Mouse (Mus musculus) urinary bladder, postnatal 25 days (tissue): ENCODE data around the gene Brd1.
A peak's percentile ranks its signal among the peaks of the same experiment; 100 is the strongest.
"Not testable (repeated sequence)": the region's sequence is repeated elsewhere in the genome, so short reads cannot be mapped to it uniquely, and the experiment has no call there.

ENCODE experiments used
- DNase-seq: peaks from one replicate; pipeline ENCODE4 v3.0.0; 2022; ENCODE audit warnings: low spot score

Brd1 gene

DNA sequence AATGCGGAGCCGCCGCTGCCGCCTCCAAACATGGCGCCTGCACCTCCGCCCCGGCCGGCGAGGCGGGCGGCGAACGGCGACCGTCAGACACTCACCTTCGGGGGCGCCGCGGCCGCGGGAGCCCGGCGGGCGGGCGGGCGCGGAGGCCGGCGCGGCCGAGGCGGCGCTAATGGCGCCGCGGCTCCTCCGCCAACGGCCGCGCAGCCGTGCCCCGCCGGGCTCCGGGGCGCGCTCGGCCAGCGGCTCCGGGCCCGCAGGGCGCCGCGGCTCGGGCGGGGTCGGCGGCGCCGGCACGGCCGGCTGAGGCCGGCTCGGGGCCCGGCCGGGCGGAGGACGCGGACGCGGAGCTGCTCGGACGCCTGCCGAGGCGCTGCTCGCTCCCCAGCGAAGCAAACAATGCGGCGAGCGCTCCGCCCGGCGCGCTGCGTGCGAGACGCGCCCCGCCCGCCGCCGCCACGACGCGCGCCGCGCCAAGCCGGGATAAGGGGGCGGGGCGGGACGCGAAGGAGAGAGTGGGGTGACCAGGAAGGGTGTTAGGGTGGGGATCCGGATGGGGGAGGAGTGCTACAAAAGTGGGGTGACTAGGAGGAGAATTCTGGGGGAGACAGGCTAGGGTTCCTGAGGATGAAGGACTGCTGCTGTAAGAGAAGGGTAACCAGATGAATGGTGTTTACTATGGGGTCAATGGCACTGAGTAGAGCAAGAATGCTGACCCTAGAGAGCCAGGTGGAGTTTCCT is at the start of gene Brd1:
Brd1 (minus strand) TSS at position 400 of the 738 bp plus-strand sequence.
- peak; percentile 83 for DNase-seq

- not testable (repeated sequence) for DNase-seq
Measured at GRCm38 (mm10) chr15:88774630-88775029, 40.6 kb upstream of the Brd1 start.

- no peak for DNase-seq
Measured at GRCm38 (mm10) chr15:88768537-88768936, 34.5 kb upstream of the Brd1 start.

DNA sequence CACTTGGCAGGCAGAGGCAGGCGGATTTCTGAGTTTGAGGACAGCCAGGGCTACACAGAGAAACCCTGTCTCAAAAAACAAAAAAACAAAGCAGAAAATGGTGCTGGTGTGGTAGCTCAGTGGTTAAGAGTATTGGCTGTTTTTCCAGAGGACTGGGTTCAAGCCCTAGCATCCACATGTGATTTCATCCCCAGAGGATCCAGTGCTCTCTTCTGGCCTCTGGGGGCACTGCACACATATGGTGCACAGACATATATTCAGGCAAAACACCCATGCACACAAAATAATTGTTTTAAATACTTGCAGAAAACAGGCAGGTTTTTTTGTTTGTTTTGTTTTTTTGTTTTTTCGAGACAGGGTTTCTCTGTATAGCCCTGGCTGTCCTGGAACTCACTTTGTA is 32.1 kb upstream of the Brd1 start:
- DNase-seq = not testable (repeated sequence)

DNA sequence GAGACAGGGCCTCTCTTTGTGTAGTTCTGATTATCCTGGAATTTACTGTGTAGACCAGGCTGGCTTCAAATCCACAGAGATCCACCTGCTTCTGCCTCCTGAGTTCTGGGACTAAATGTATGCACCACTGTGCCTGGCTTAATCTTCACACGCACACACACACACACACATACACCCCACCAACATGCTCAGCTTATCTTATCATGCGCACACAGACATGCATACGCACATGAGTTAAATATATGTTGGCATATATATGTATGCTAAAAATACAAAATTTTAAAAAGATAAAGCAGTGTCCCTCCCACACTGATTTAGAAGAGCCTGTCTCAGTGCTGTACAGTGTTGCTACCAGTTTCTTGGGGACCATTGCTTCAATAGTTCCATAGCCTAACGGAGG is 27.5 kb upstream of the Brd1 start:
- DNase-seq = no peak

- no peak for DNase-seq
Measured at GRCm38 (mm10) chr15:88758061-88758460, 24.0 kb upstream of the Brd1 start.

DNA sequence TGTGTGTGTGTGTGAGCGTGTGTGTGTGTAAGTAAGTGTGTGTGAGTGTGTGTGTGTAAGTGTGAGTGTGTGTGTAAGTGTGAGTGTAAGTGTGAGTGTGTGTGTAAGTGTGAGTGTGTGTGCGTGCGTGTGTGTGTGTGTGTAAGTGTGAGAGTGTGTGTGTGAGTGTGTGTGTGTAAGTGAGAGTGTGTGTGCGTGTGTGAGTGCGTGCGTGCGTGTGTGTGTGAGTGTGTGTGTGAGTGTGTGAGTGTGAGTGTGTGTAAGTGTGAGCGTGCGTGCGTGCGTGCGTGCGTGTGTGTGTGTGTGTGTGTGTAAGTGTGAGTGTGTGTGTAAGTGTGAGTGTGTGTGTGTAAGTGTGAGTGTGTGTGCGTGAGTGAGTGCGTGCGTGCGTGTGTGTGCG is 21.7 kb upstream of the Brd1 start:
- no peak for DNase-seq

DNA sequence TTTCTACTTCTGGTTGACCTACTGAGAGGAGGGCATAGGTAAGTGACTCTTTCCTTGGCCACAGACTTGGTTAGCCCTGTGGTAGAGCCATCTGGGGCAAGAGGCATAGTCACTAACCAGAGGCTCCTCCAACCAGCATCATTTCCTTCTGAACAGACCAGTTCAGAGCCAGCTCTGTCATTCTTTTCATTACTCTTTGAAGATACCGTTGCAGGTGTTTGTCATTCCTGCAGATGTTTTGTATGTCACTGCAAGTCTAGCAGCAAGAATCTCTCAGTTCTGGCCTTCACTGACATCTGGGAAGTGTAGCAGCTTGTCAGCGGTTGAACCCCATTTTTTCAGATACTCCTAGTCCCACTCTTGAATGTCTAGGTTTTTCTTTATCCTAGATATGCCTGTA is 20.9 kb upstream of the Brd1 start:
- no peak for DNase-seq

DNA sequence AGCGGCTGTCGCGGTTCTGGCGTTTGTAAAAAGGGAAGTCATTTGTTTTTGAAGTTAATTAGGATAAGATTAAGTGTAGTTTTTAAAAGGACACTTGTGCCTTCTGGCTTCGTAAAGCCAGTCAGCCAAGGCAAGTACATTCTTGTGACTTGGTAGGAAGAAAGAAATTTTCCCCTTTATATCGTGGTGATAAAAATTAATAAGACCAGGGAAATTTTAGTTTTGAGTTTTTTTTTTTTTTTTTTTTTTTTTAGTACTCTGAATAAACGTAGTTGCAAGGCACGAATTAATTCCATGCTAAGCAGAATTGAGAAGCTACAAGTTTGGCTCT is 18.3 kb upstream of the Brd1 start:
- no peak for DNase-seq

GRCm38 (mm10) chr15:88751564-88752402 is 17.8 kb upstream of the Brd1 start, which contains the start of gene Zbed4:
Gene Zbed4 (plus strand): TSS chr15:88751660.
- DNase-seq = peak; percentile 49

DNA sequence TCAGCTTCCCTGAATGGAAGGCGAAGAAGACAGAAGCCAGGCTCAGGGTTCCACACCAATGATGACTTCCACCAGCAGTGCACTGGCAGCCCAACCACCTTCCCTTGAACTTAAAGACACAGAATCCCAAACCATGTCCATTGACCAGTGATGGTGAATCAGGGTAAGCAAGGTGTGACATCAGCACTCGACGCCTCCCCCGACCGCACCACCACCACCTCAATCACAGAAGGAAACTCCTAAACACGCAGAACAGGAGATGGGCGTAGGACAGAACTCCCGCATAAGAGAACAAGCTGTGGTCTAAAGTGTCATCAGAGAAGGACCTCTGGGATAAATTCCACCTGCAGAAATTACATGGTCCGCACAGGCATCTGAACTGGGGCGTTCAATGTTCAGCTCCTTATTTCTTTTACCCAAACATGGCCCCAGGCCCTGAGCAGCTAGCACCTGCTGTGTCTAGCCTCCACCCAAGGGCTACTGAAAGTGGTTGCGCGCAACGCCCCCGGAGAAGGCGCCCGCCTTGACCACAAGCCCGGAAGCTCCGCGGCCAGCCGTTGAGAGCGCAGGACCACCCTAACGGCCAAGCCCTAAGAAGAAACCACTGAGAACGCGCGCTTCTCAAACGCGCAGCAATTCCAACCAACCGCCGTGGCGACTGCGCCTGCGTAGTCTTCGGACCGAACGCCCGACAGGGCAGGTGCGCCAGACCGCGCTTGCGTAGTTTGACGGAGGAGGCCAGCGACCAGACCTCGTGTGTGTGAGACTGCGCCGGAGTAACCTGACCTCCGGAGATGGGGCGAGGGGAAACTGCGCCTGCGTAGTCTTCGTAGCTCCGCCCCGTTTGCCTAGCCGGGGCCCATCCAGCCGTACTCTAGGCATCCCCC is 16.9 kb upstream of the Brd1 start:
- peak; percentile 96 for DNase-seq

DNA sequence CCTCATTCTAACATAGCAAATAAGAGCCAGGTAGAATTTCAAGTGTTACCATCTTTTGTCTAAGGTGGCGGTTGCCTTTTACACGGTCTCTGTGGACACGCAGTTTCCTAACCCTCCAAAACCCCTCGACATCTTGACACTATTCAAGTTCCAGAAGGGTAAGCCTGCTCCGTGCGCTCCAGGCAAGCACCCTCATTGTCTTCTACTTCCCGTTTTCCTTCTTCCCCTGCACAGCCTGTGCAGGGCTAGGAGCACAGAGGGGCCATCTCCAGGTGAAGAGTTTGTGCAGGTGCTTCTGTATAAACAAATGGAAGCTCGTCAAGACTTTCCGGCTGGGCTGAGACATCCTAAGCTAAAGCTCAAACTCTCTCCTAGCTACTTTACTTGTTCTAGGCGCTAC is 16.0 kb upstream of the Brd1 start:
- no peak for DNase-seq

- not testable (repeated sequence) for DNase-seq
Measured at GRCm38 (mm10) chr15:88749617-88750016, 15.6 kb upstream of the Brd1 start.

DNA sequence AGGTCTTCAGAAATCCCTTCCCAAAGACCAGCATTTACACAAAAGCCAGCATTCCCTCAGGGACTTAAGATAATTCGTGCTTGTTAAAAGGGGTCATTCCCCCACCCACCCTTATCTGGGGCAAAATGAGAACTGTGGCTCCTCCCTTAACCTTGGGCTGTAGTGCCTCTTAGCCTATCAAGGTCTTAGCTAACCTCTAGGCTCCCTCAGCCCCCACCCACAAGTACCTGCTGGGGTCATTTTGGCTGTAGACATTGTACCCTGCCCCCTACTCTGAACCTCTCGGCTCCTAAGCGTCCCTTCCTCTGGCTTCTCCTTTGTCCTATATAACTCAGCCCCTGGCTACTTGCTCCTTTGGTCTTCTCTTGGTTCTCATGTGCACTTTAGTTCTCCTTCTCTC is 11.9 kb upstream of the Brd1 start:
- no peak for DNase-seq

DNA sequence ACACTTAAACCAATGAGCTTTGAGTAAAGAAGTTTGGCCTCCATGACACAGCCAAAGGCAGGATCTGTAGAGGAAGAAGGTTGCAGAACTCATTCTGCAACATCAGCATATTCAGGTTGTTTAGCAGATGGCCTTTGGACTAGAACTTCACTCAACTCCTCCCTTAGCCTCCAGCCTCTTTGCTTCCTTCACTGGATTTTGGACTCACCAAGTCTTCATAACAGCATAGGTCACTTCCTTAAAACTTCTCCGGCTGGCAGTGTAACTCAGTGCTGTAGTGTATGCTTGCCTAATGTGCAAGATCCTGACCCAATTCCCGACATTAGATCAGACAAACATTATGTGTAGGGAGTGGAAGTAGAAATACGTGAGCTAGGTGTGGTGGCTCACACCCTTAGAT is 11.3 kb upstream of the Brd1 start:
- no peak for DNase-seq

DNA sequence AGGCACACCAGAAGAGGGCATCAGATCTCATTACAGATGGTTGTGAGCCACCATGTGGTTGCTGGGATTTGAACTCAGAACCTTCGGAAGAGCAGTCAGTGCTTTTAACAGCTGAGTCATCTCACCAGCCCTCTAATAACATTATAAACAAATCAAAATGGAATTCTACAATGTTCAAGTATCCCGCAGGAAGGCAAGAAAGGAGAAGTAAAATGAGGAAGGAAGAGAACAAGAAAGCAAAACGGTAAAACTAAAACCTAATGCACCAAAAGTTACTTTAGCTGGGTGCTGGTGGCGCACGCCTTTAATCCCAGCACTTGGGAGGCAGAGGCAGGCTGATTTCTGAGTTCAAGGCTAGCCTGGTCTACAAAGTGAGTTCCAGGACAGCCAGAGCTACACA is 9.3 kb upstream of the Brd1 start:
- not testable (repeated sequence) for DNase-seq

GRCm38 (mm10) chr15:88741366-88741765 is 7.3 kb upstream of the Brd1 start:
- DNase-seq = no peak

DNA sequence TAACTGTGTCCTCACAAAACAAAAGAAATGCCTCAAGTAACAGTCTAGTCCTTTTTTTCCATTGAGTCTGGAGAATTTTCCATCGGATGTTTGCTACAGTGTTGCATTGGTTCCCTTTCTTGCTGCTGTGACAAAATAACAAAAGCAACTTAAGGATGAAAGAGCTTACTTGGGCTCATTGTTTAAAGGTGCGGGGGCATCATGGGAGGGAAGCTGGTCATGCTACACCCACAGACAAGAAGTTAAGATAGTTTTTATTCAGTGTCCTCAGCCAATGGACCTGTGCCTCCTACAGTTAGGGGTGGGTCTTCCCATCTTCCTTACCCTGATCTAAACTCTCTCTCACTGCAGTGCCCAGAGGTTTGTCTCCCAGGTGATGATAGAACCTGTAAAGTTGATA is 4.4 kb upstream of the Brd1 start:
- no peak for DNase-seq

DNA sequence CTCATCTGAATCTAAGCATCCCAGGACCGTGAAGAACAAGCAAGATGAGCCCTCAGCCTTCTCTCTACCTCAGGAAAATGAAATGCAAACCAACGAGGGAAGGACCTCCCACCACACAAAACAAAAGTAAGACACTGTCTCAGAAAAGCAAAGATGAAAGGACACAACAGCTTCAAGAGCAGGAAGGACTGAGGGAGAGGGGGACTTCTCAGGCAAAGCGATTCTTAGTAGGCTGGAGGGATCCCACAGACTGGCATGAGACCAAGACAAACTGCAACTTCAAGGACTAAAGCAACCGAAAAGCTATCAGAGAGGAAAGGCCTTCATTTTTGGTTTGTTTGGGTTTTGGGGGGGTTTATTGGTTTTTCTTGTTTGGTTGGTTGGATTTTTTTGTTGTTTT is 2.1 kb upstream of the Brd1 start:
- no peak for DNase-seq

GRCm38 (mm10) chr15:88733041-88733751 is 837 bp downstream of the Brd1 start:
- peak; percentile 63 for DNase-seq

GRCm38 (mm10) chr15:88732405-88733020 is 1.5 kb downstream of the Brd1 start:
- DNase-seq = no peak
